Mouse (Mus musculus): ENCODE measurements around the gene Olfr967.
"Not testable (repeated sequence)": the region's sequence is repeated elsewhere in the genome, so short reads cannot be mapped to it uniquely, and the experiment has no call there.

Olfr967 gene

DNA sequence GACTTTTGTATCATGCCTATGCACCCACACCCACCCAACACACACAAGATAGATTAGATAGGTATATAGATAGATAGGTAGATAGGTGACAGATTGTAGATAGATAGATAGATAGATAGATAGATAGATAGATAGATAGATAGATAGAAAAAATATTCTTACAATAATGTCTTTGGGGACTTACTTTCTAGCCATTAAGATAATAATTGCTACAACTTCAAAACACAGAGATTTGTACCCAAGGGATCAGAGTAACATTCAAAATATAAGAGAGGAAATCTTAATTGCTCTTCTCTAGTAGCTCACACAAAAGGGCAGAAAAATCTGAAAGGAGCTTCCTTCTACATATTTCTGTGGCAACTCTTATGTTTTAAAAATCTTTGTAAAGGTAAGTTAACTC lies at the start of gene Olfr967:
TSS of gene Olfr967 (plus strand) at position 301 of the 400 bp plus-strand sequence.
- DNase-seq (ENCODE audit: low spot score in 2 of 2): no peak

DNA sequence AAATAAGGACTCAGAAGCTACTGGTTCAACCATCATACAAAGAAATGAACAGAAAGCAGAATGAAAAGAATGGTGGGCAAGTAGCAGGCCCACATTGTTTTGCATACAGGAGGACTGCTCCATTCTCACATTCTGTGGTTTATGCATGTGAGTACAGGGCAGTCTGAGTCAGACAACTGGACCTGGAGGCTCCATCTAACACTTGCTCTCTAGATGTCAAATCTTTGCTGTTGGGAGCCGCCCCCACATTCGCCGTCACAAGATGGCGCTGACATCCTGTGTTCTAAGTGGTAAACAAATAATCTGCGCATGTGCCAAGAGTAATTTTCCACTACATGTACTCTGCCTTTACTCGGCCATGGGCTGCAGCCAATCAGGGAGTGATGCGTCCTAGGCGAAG lies 44.9 kb upstream of the Olfr967 start:
- not testable (repeated sequence) for DNase-seq (ENCODE audit: low spot score in 2 of 2)

DNA sequence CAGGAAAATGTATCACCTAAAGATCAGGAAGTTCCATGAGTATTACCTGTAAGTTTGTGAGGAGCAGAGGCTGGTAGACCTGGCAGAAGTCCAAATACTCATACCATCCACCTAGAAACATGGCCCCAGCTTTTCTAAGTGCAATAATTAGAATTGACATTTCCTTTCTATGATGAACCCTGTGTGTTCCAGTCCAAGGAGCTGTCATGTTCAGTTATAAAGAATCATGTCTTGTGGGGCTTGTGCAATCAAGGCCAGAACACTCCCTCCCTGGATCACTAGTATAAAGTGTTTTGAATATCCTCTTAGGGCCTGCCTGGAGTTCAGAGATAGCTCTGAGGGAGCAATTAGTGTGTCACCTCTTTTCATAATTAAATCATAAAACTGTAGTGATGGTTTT lies 39.0 kb upstream of the Olfr967 start, which contains the start of gene Olfr149:
TSS of gene Olfr149 (minus strand) at position 101 of the 400 bp plus-strand sequence.
- DNase-seq (ENCODE audit: low spot score in 2 of 2): no peak

DNA sequence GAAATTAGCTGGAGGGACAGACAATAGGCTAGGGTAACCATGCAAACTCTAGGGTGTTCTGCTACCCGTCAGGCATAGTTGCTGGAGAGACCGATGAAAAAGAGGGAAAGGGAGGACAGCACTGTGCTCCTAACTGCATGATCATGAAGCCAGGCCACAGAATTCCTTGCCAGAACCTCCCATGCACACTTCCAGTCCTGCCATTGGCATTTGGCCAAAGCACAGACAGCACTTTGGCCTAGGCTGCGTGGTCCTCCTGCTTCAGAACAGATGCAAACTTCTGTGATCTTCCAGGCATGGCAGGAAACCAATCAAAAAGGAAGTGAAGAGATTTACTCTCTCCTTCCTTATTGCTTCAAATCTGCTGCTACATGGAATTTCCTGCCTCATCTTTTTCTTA lies 37.1 kb upstream of the Olfr967 start:
- DNase-seq (ENCODE audit: low spot score in 2 of 2): no peak

DNA sequence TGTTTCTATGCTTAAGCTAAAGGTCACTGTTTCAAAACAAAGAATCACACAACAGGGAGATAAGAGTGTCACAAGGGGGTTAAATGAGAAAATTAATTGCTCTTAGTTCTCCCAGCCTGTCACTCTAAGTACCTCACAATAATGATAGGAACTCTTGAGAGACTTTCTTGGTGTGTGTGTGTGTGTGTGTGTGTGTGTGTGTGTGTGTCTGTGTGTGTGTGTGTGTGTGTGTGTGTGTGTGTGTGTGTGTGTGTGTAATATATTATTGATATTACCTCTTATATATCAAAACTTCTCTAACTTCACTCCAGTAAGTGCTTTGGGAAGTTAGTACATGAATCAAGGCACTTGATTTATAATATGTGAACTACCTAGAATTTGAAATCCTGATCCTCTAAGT lies 35.0 kb upstream of the Olfr967 start, which contains the start of gene Olfr965:
TSS of gene Olfr965 (plus strand) at position 301 of the 400 bp plus-strand sequence.
- no peak for DNase-seq (ENCODE audit: low spot score in 2 of 2)

DNA sequence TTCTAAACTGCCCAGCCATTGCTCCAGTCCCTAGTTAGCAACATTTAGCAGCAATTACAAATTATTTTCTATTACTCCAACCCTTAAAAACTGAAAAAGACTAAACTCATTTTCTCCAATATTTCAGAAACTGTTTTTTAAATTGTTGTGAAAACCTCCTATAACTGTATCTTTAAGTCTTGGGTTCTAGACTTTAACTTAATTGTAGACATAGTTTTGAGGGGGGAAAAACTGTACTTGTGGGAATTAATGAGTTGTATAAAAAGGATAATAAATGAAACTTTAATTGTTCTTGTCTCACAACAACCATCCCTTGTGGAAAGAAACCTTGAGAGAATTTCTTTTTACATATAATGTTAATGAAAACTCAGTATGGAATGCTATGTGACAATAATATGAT lies 15.4 kb upstream of the Olfr967 start, which contains the start of gene Olfr150:
TSS of gene Olfr150 (plus strand) at position 301 of the 400 bp plus-strand sequence.
- DNase-seq (ENCODE audit: low spot score in 2 of 2): no peak

DNA sequence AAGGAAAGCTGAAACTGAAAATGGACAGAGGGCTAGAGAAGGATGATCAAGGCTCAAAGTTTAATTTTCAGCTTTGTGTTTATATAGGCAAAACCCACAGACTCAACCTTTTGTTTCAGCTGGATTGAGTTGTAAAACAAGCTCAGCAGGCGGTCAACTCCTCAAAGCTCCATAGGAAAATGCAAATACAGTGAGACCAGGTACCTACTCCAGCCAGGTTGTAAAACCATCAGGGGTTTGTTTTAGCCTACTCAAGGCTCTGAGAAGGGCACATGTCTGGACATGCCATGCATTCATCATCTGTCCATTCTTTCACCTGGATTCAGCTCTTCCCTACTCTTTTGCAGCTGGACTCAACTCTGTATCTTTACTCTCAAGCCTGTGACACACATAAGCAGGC lies 5.3 kb upstream of the Olfr967 start:
- no peak for DNase-seq (ENCODE audit: low spot score in 2 of 2)

DNA sequence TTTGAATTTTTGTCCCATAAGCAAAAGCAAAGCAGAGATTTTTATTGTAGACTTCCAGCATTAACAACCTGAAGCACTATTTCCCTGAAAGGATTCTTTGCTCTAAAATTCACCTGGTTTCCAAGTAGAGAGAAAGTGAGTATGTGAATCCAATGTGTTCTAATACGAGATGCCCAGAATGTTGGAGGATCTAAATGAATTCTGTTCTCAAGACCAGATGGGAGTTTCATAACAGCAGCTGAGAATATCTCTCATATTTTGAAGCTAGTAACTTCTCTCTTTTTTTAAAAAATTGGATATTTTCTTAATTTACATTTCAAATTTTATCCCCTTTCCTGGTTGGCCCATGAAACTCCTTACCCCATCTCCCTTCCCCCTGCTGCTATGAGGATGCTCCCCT lies 379 bp downstream of the Olfr967 start:
- no peak for DNase-seq (ENCODE audit: low spot score in 2 of 2)

DNA sequence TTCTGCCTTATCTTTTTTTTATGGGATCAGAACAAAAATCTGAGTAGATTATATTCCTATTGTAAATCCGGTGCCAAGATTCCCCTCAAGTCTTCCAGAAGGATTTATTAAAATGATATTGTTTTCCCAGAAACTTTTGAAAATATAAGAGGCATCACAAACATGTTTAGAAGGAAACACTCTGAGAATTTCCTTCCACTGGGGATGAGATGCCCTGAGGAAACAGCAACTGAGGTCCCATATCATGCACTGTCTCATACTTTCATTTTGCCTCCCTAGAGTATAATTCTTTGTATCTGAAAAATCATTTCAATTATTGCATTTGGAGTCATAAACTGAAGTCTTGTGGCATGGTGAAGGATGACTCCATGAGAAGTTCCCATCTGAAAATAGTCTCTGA lies 37.1 kb downstream of the Olfr967 start, which contains the start of gene Olfr968:
TSS of gene Olfr968 (minus strand) at position 101 of the 400 bp plus-strand sequence.
- no peak for DNase-seq (ENCODE audit: low spot score in 2 of 2)

DNA sequence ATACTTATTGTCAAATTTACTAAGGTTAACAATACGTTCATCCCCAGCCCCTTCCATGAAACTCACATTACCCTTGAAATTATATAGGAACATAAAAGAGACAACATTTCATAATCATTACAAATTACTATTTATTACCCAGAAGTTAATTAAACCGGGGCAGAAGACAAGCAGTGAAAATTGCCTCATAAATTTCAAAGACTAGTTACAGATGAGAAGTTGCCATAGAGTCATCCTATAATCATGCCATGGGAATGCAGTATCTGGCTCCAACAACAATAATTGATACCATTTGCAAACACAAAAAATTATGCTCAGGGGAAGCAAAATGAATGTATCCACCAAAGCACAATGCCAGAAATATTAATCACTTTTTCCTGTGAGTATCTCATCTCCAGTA lies 44.5 kb downstream of the Olfr967 start, which contains the start of gene Olfr969:
TSS of gene Olfr969 (plus strand) at position 388 of the 400 bp plus-strand sequence.
- no peak for DNase-seq (ENCODE audit: low spot score in 2 of 2)

Measured in thymus, postnatal 10 days (tissue).